7 mouse cellular contexts compared by ENCODE assay signal in the genomic region with DNA sequence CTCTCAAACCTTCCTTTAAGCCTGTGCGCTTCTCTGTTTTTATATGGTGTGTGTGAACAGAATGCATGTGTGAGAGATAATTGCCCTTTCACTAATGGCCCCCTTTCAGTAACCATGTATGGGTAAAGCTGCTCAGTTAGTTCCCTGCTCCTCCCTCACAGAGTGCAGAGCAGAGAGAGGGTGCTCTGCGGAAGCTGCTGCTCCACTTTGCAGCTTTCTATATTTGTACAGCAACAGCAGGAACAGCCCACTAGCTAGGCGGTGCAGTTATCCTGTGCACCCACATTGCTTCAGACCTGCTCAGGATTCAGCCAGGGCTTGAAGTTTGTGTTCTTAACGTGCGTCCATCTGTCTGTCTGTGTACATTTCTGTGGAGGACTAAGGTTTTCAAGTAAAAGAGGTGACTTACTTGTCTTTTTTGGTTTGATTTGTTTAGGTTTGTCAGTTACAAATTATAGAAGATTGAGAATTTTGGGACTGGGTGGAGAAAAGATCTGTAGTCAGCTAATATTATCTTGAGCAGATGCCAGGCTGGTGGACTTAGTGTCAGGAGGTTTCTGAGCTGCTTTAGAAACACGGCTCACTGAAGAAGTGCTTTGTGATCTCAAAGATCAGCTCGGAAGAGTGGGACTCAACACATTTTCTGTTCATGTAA. TPM values are rescaled to one million over a fixed set of nuclear protein-coding genes. Genes with fewer than 3 reads are reported as not detected.
DNase-seq lines count a peak whose midpoint lies in the region; ATAC-seq and TF ChIP-seq lines count a peak whose summit lies in the region.

No protein-coding gene starts in this region.

- TF ChIP-seq CTCF in midbrain, postnatal 0 days (IDR thresholded peaks at IDR 0.05), result no peak

- no peaks in the 10 kb centered on the region for H3K9me3 ChIP-seq in embryonic facial prominence, embryonic 15.5 days (replicated peaks)
- no peaks in the 10 kb centered on the region for H3K9me3 ChIP-seq in heart, embryonic 14.5 days (ENCODE audit: control insufficient read depth, low read length)
- H3K9me3 ChIP-seq in midbrain, postnatal 0 days (ENCODE audit: low read length), result no peaks in the 10 kb centered on the region

- DNase-seq in thymus, postnatal 4 days, result peak; percentile 13
- no peak for DNase-seq in thymus, adult 18-20 months
- DNase-seq in left cerebral cortex, adult 9 months (ENCODE audit: low spot score in 2 of 2), result peak; percentile 86 to 88
- DNase-seq in midbrain, postnatal 0 days (ENCODE audit: low spot score), result peak; percentile 6

- no peaks in the 10 kb centered on the region for H3K27me3 ChIP-seq in embryonic facial prominence, embryonic 15.5 days
- no peaks in the 10 kb centered on the region for H3K27me3 ChIP-seq in heart, embryonic 14.5 days (ENCODE audit: control insufficient read depth, insufficient read depth, low read length)
- H3K27me3 ChIP-seq in midbrain, postnatal 0 days (ENCODE audit: insufficient read depth, low read length), result no peaks in the 10 kb centered on the region

- peak overlapping the region; percentile 3; the same call in 1 of the 2 replicates for H3K27ac ChIP-seq in embryonic facial prominence, embryonic 15.5 days (replicated peaks)
- peak overlapping the region; percentile 88 to 96 for H3K27ac ChIP-seq in heart, embryonic 14.5 days (replicated peaks in 1 of 2; ENCODE audit: control insufficient read depth in 1 of 2, insufficient read depth in 1 of 2, low read depth in 2 of 2, low read length in 2 of 2)
- H3K27ac ChIP-seq in midbrain, postnatal 0 days (ENCODE audit: low read depth, low read length), result 0 out of 2 replicates have a peak overlapping the region, but pooled peaks have one; percentile 26

- H3K4me3 ChIP-seq in embryonic facial prominence, embryonic 15.5 days (replicated peaks), result no peak overlapping the region
- H3K4me3 ChIP-seq in heart, embryonic 14.5 days (ENCODE audit: control insufficient read depth in 1 of 2, insufficient read depth in 1 of 2, low read depth in 1 of 2, low read length in 2 of 2), result peak overlapping the region; percentile 33 to 35; a peak in 3 of 4 replicates
- H3K4me3 ChIP-seq in midbrain, postnatal 0 days (ENCODE audit: low read depth, low read length), result no peak overlapping the region

- no peaks in the 10 kb centered on the region for H3K36me3 ChIP-seq in embryonic facial prominence, embryonic 15.5 days
- no peaks in the 10 kb centered on the region for H3K36me3 ChIP-seq in heart, embryonic 14.5 days (ENCODE audit: control insufficient read depth, insufficient read depth, low read length)
- no peaks in the 10 kb centered on the region for H3K36me3 ChIP-seq in midbrain, postnatal 0 days (ENCODE audit: insufficient read depth, low read length)

- no peak overlapping the region for H3K9ac ChIP-seq in embryonic facial prominence, embryonic 15.5 days
- peak overlapping the region; percentile 65 for H3K9ac ChIP-seq in heart, embryonic 14.5 days (ENCODE audit: low read length)
- H3K9ac ChIP-seq in midbrain, postnatal 0 days (replicated peaks; ENCODE audit: low read length, poor library complexity, severe bottlenecking), result no peak overlapping the region

- no peak overlapping the region for H3K4me2 ChIP-seq in embryonic facial prominence, embryonic 15.5 days (replicated peaks)
- peak overlapping the region; percentile 66 for H3K4me2 ChIP-seq in heart, embryonic 14.5 days (ENCODE audit: low read length)
- 0 out of 2 replicates have a peak overlapping the region, but pooled peaks have one; percentile 2 for H3K4me2 ChIP-seq in midbrain, postnatal 0 days (ENCODE audit: low read depth, low read length, poor library complexity, severe bottlenecking)

- no peak for ATAC-seq in embryonic facial prominence, embryonic 15.5 days (ENCODE audit: insufficient number of reproducible peaks, low FRiP score, low TSS enrichment, low read depth)
- ATAC-seq in heart, embryonic 14.5 days (ENCODE audit: insufficient number of reproducible peaks, insufficient read depth, low FRiP score, low read depth), result peak; percentile 88
- ATAC-seq in midbrain, postnatal 0 days (ENCODE audit: low FRiP score), result no peak
- ATAC-seq in inflammation-experienced regulatory T-cells, adult 6 months, result no peak

- WGBS in embryonic facial prominence, embryonic 15.5 days, result 59% methylated on average over 7 of the region's 7 CpGs
- WGBS in heart, embryonic 14.5 days, result 15% methylated on average over 7 of the region's 7 CpGs
- 60% methylated on average over 7 of the region's 7 CpGs for WGBS in midbrain, postnatal 0 days

- H3K4me1 ChIP-seq in embryonic facial prominence, embryonic 15.5 days, result peaks cover 6% of the 10 kb centered on the region; the same call in 1 of the 2 replicates
- peaks cover 2 to 26% of the 10 kb centered on the region in 2 experiments; a peak in 3 of 4 replicates for H3K4me1 ChIP-seq in heart, embryonic 14.5 days (ENCODE audit: control insufficient read depth in 2 of 2, insufficient read depth in 2 of 2, low read length in 2 of 2)
- peaks cover 5% of the 10 kb centered on the region for H3K4me1 ChIP-seq in midbrain, postnatal 0 days (ENCODE audit: insufficient read depth, low read length)

RNA-seq across cellular contexts. Expression of gene Celf1, which starts 24.8 kb away (rescaled TPM):
- polyA plus RNA-seq in embryonic facial prominence, embryonic 15.5 days (2015; fragmentation: Nextera tagmentation; extraction: Ambion mirVana), result 66.4 and 66.7 TPM in 2 replicates
- 76.6 and 79.1 TPM in 2 replicates for polyA plus RNA-seq in heart, embryonic 14.5 days (2014; fragmentation: Nextera tagmentation; extraction: Ambion mirVana)
- total RNA-seq in midbrain, postnatal 0 days (2014; rRNA removed), result 82.5 and 85.4 TPM in 2 replicates
- 62.9 and 69.5 TPM in 2 replicates for polyA plus RNA-seq in midbrain, postnatal 0 days (2015; fragmentation: Nextera tagmentation; extraction: Ambion mirVana)
- 10 to 100 TPM; 48.4 to 57.0 (median 49.4) TPM for polyA plus RNA-seq in inflammation-experienced regulatory T-cells, adult 6 months (2017; shearing (Covaris generic))

Comparison
In these comparisons a context has a peak if more than half of its experiments do, and no peak if none do; other contexts are left out.
1. DNase-seq: peak in thymus, postnatal 4 days (single experiment), left cerebral cortex, adult 9 months (2 of 2) and midbrain, postnatal 0 days (single experiment); none in thymus, adult 18-20 months (0 of 2).
2. H3K27ac ChIP-seq: peak in every context shown above with its lines; median percentile 92 in heart, embryonic 14.5 days; 26 in midbrain, postnatal 0 days; 3 in embryonic facial prominence, embryonic 15.5 days.
3. H3K4me3 ChIP-seq: peak in heart, embryonic 14.5 days (2 of 2); none in embryonic facial prominence, embryonic 15.5 days (single experiment) and midbrain, postnatal 0 days (single experiment).